ENCODE assay signal across 8 mouse cellular contexts in genomic region chr2:75244311-75245033, GRCm38 (mm10).
DNase-seq lines count a peak whose midpoint lies in the region; ATAC-seq lines count a peak whose summit lies in the region.

No protein-coding gene starts in this region.

- peak; percentile 29 for ATAC-seq in forebrain, embryonic 16.5 days

- peak overlapping the region; percentile 80 for H3K27ac ChIP-seq in forebrain, embryonic 16.5 days (ENCODE audit: low read length)

- no peaks in the 10 kb centered on the region for H3K36me3 ChIP-seq in forebrain, embryonic 16.5 days (ENCODE audit: control insufficient read depth, insufficient read depth)

- H3K9ac ChIP-seq in forebrain, embryonic 16.5 days (replicated peaks; ENCODE audit: low read depth, low read length): peak overlapping the region; percentile 48

- H3K4me1 ChIP-seq in forebrain, embryonic 16.5 days (replicated peaks; ENCODE audit: control insufficient read depth, insufficient read depth, low read length): peaks cover 32% of the 10 kb centered on the region

- no peaks in the 10 kb centered on the region for H3K9me3 ChIP-seq in forebrain, embryonic 16.5 days (ENCODE audit: control insufficient read depth, low read length)

- H3K4me3 ChIP-seq in forebrain, embryonic 16.5 days (replicated peaks; ENCODE audit: low read length): no peak overlapping the region

- 31% methylated on average over 17 of the region's 17 CpGs for WGBS in forebrain, embryonic 16.5 days

- H3K4me2 ChIP-seq in forebrain, embryonic 16.5 days (ENCODE audit: low read length): peak overlapping the region; percentile 14; the same call in 1 of the 2 replicates

- DNase-seq in embryo, embryonic 10 days (ENCODE audit: low spot score): peak; percentile 22
- no peak for DNase-seq in embryo, embryonic 9.5 days (ENCODE audit: extremely low spot score)
- peak; percentile 28 to 38 for DNase-seq in left cerebral cortex, adult 9 months (ENCODE audit: low spot score in 2 of 2)
- no peak for DNase-seq in left cerebral cortex, adult 11 months (ENCODE audit: low spot score)
- peak; percentile 6 to 24 for DNase-seq in lung, postnatal 4 days
- DNase-seq in spleen, postnatal 4 days (ENCODE audit: low spot score in 2 of 2): no peak
- no peak for DNase-seq in adrenal gland, postnatal 36 days

- no peaks in the 10 kb centered on the region for H3K27me3 ChIP-seq in forebrain, embryonic 16.5 days (replicated peaks; ENCODE audit: control insufficient read depth, insufficient read depth, low read length)

Comparison
In these comparisons a context has a peak if more than half of its experiments do, and no peak if none do; other contexts are left out.
1. DNase-seq: peak in embryo, embryonic 10 days (single experiment), left cerebral cortex, adult 9 months (2 of 2) and lung, postnatal 4 days (2 of 2); none in embryo, embryonic 9.5 days (single experiment), left cerebral cortex, adult 11 months (single experiment), spleen, postnatal 4 days (0 of 2) and adrenal gland, postnatal 36 days (0 of 2).